Mouse (Mus musculus) hindbrain, embryonic 14.5 days (tissue): ENCODE data around the gene Snapc2. TPM values are rescaled to one million over a fixed set of nuclear protein-coding genes. Genes with fewer than 3 reads are reported as not detected.

Source experiments
- ATAC-seq: fragments of 200-750 bp; cut with Nextera tagmentation; 2 replicates; pipeline ENCODE4 v1.8.0; 2017; ENCODE audit warnings: moderate number of reproducible peaks, mild to moderate bottlenecking, moderate TSS enrichment, moderate library complexity; ENCODE audit not compliant: low FRiP score
- DNase-seq: peaks from one replicate; pipeline ENCODE4 v3.0.0-alpha.2; 2015; ENCODE audit warnings: low spot score
- H3K27ac ChIP-seq: fragments of 300-500 bp; sonication (generic); 2 replicates; pipeline ENCODE4 v1.5.1; 2014; ENCODE audit warnings: mild to moderate bottlenecking, moderate library complexity
- H3K27me3 ChIP-seq: fragments of 300-500 bp; sonication (generic); 2 replicates; pipeline ENCODE4 v1.6.1; 2014; ENCODE audit warnings: mild to moderate bottlenecking, low read length, mixed read lengths; ENCODE audit not compliant: control insufficient read depth, insufficient read depth
- H3K36me3 ChIP-seq: fragments of 300-500 bp; sonication (generic); replicated peaks from 2 replicates; pipeline ENCODE4 v1.6.1; 2014; ENCODE audit not compliant: control insufficient read depth, insufficient read depth
- H3K4me1 ChIP-seq: fragments of 300-500 bp; sonication (generic); replicated peaks from 2 replicates; pipeline ENCODE4 v1.6.1; 2014; ENCODE audit warnings: antibody characterized with exemption, low read length, mixed read lengths; ENCODE audit not compliant: control insufficient read depth, insufficient read depth
- H3K4me2 ChIP-seq: fragments of 300-500 bp; sonication (generic); replicated peaks from 2 replicates; pipeline ENCODE4 v1.6.1; 2014; ENCODE audit warnings: mild to moderate bottlenecking, moderate library complexity
- H3K4me3 ChIP-seq: fragments of 300-500 bp; sonication (generic); replicated peaks from 2 replicates; pipeline ENCODE4 v1.5.1; 2014; ENCODE audit warnings: mild to moderate bottlenecking, low read length
- H3K9ac ChIP-seq: fragments of 300-500 bp; sonication (generic); 2 replicates; pipeline ENCODE4 v1.6.1; 2014
- H3K9me3 ChIP-seq: fragments of 300-500 bp; sonication (generic); 2 replicates; pipeline ENCODE4 v1.6.1; 2016; ENCODE audit warnings: low read length; ENCODE audit not compliant: control insufficient read depth
- WGBS: fragments of 180-500 bp; shearing (Covaris S2); extraction: QIAGEN DNeasy Blood & Tissue Kit; methylation state at CpG from one replicate; pipeline ENCODE4 v1.1.7; 2014; 5-methylcytosine and 5-hydroxymethylcytosine counted together
- polyA plus RNA-seq: library from polyadenylated mRNA; unstranded; fragments of >200 nt; fragmentation: Nextera tagmentation; extraction: Ambion mirVana; gene quantifications from 2 replicates; pipeline ENCODE4 v1.2.1, GENCODE M21; 2014

Snapc2 gene
- polyA plus RNA-seq, 1 experiment from 2014 or later = 62.3 TPM

- Histone ChIP-seq H3K36me3 (peaks cover 24% of the 10 kb centered on the region; the same call in 1 of the 2 replicates), H3K4me1 (peaks cover 5% of the 10 kb centered on the region), H3K27me3 (no peaks in the 10 kb centered on the region), H3K4me3 (peak overlapping the region; percentile 77), H3K9me3 (no peaks in the 10 kb centered on the region), H3K27ac (peak overlapping the region; percentile 81), H3K4me2 (peak overlapping the region; percentile 68), H3K9ac (peak overlapping the region; percentile 77)
- WGBS = 31% methylated on average over 9 of the region's 9 CpGs
- ATAC-seq (no peak), DNase-seq (no peak)
Measured at GRCm38 (mm10) chr8:4276111-4276465, 23.2 kb downstream of the Snapc2 start.

GRCm38 (mm10) chr8:4292738-4293137 is 39.9 kb downstream of the Snapc2 start:
- H3K4me3 ChIP-seq = no peak overlapping the region
- H3K4me2 ChIP-seq = no peak overlapping the region
- ATAC-seq = no peak
- WGBS = 92% methylated on average over 5 of the region's 5 CpGs
- peaks cover 95% of the 10 kb centered on the region for H3K36me3 ChIP-seq
- no peak overlapping the region for H3K27ac ChIP-seq
- H3K4me1 ChIP-seq = no peaks in the 10 kb centered on the region
- DNase-seq = no peak
- H3K9ac ChIP-seq = no peak overlapping the region
- no peaks in the 10 kb centered on the region for H3K9me3 ChIP-seq
- H3K27me3 ChIP-seq = no peaks in the 10 kb centered on the region

DNA sequence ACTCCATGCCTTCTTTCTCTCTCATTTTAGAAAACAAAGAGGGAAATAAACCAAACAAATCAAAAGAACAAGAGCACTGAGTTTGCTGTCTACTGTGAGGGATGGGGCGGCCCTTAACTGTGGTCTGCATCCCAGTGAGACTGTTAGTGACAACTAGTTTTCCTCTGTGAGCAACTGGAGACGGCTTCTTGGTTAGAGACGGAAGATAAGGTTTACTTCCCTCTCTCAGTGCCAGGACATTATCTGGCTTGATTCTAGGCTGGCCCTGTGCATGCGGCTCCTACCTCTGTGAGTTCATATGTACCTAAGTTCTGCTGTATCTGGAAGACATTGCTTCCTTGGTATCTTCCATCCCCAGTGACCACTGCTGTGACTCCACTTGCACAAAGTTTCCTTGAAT is 44.9 kb downstream of the Snapc2 start:
- WGBS = 97% methylated on average over 4 of the region's 4 CpGs
- H3K27ac ChIP-seq = no peak overlapping the region
- no peak overlapping the region for H3K4me2 ChIP-seq
- no peak overlapping the region for H3K9ac ChIP-seq
- ATAC-seq (no peak), DNase-seq (no peak)
- H3K4me3 ChIP-seq = no peak overlapping the region
- H3K9me3 ChIP-seq = no peaks in the 10 kb centered on the region
- H3K27me3 ChIP-seq = no peaks in the 10 kb centered on the region
- H3K4me1 ChIP-seq = no peaks in the 10 kb centered on the region
- H3K36me3 ChIP-seq = peaks cover 97% of the 10 kb centered on the region

- Histone ChIP-seq H3K9me3 (no peaks in the 10 kb centered on the region), H3K4me2 (no peak overlapping the region), H3K27ac (no peak overlapping the region), H3K9ac (no peak overlapping the region), H3K4me3 (no peak overlapping the region), H3K4me1 (no peaks in the 10 kb centered on the region), H3K27me3 (no peaks in the 10 kb centered on the region), H3K36me3 (peaks cover 95% of the 10 kb centered on the region)
- ATAC-seq (no peak), DNase-seq (no peak)
- WGBS = 81% methylated on average over 3 of the region's 3 CpGs
Measured at GRCm38 (mm10) chr8:4304124-4304547, 51.3 kb downstream of the Snapc2 start.

Other genes starting within 250 kb of the Snapc2 start
- gene Cd209f, start 147.2 kb upstream of the Snapc2 start, polyA plus RNA-seq = 0.20 TPM in 1 of 2 replicates, not detected in the other
- not detected in 2 replicates for gene Cd209g, start 119.0 kb upstream of the Snapc2 start, polyA plus RNA-seq
- gene Evi5l, start 86.5 kb upstream of the Snapc2 start, polyA plus RNA-seq = 88.7 and 90.3 TPM in 2 replicates
- 58.8 and 60.8 TPM in 2 replicates for gene Prr36, start 35.6 kb upstream of the Snapc2 start, polyA plus RNA-seq
- 0.05 TPM in 1 of 2 replicates, not detected in the other for gene Lrrc8e, start 26.3 kb upstream of the Snapc2 start, polyA plus RNA-seq
- gene Map2k7, start 14.3 kb upstream of the Snapc2 start, polyA plus RNA-seq = 19.5 and 21.4 TPM in 2 replicates
- gene Gm49320, start 14.2 kb upstream of the Snapc2 start, polyA plus RNA-seq = 1.0 and 1.6 TPM in 2 replicates
- 2.5 and 3.3 TPM in 2 replicates for gene Tgfbr3l, start 4.9 kb upstream of the Snapc2 start, polyA plus RNA-seq
- gene Ctxn1, start 6.2 kb downstream of the Snapc2 start, polyA plus RNA-seq = 219 and 235 TPM in 2 replicates
- 49.1 and 51.8 TPM in 2 replicates for gene Timm44, start 22.8 kb downstream of the Snapc2 start, polyA plus RNA-seq
- 15.6 and 16.8 TPM in 2 replicates for gene Ccl25, start 72.1 kb downstream of the Snapc2 start, polyA plus RNA-seq
- 114 and 134 TPM in 2 replicates for gene Elavl1, start 72.3 kb downstream of the Snapc2 start, polyA plus RNA-seq
- gene Cers4, start 239.9 kb downstream of the Snapc2 start, polyA plus RNA-seq = 44.4 and 52.7 TPM in 2 replicates